Comparison of ENCODE assay signal across 9 mouse cellular contexts in the genomic region with DNA sequence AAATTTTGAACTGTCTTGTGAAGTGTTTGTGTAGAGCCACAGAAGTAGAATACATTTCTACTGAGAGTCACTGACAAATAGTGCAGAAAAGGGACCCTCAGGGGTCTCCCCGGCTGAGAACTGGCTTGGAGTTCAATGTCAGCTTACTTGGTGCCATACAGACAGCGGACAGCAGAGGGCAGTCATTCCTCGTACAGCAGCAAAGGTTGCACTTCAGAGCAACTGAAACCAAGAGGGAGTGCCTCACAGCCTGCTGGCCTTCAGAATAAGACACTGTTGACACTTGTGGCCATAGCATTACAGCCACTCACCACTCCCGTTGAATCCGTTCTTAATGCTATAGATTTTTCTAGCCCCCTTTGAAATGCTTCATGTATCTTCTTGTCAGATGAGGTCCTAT. TPM values are rescaled to one million over a fixed set of nuclear protein-coding genes. Genes with fewer than 3 reads are reported as not detected.
DNase-seq lines count a peak whose midpoint lies in the region; ATAC-seq and TF ChIP-seq lines count a peak whose summit lies in the region.
"Had no signal": no experiment of that assay in that cellular context is flagged by ENCODE, and none has a peak within 500 bp of the region (broad histone marks: within the 10 kb centered on the region; RNA-seq: fewer than 3 reads in every experiment).

No protein-coding gene starts in this region.

- no peak overlapping the region for H3K4me2 ChIP-seq in lung, postnatal 0 days (replicated peaks; ENCODE audit: low read depth, low read length)
- H3K4me2 ChIP-seq: heart, embryonic 13.5 days had no signal

- intact Hi-C loops in gastrocnemius, adult 2 months (cut with DNase I) = loop anchor here (2.0 to 5.0 kb wide), 5 partner anchors 42 to 337 kb away; a partner anchor contains a TSS

- H3K4me1 ChIP-seq in lung, postnatal 0 days (ENCODE audit: insufficient read depth, low read depth, low read length) = no peaks in the 10 kb centered on the region

- no peak overlapping the region for H3K27ac ChIP-seq in gastrocnemius, adult 2 months
- no peak overlapping the region for H3K27ac ChIP-seq in lung, postnatal 0 days (ENCODE audit: low read length)
- H3K27ac ChIP-seq: heart, embryonic 13.5 days had no signal

- WGBS in lung, postnatal 0 days = 9% methylated on average over 5 of the region's 5 CpGs

- no peak overlapping the region for H3K9ac ChIP-seq in lung, postnatal 0 days (replicated peaks; ENCODE audit: low read depth)
- H3K9ac ChIP-seq: heart, embryonic 13.5 days had no signal

- peak; percentile 97; the same call in 1 of the 2 replicates for TF ChIP-seq CTCF in gastrocnemius, adult 2 months (IDR thresholded peaks at IDR 0.05)
- peak; percentile 95 for TF ChIP-seq CTCF in lung, postnatal 0 days (IDR thresholded peaks at IDR 0.05)

- no peak for TF ChIP-seq EP300 in lung, postnatal 0 days (IDR thresholded peaks at IDR 0.05)

- no peak overlapping the region for H3K4me3 ChIP-seq in gastrocnemius, adult 2 months
- H3K4me3 ChIP-seq in lung, postnatal 0 days (ENCODE audit: low read depth, low read length) = no peak overlapping the region
- H3K4me3 ChIP-seq: heart, embryonic 13.5 days had no signal

- no peaks in the 10 kb centered on the region for H3K9me3 ChIP-seq in lung, postnatal 0 days (ENCODE audit: low read length)
- H3K9me3 ChIP-seq: heart, embryonic 13.5 days had no signal

- DNase-seq in B cell, adult 2 months = peak; percentile 77
- peak; percentile 61 for DNase-seq in MN1 (ENCODE audit: low spot score)
- DNase-seq in cerebellum, adult 8-10 months = peak; percentile 77
- peak; percentile 79 for DNase-seq in gastrocnemius, adult 2 months
- peak; percentile 71 to 91 for DNase-seq in kidney, postnatal 36 days
- peak; percentile 86 for DNase-seq in lung, postnatal 0 days (ENCODE audit: low spot score)
- DNase-seq in ovary, postnatal 36 days (ENCODE audit: low spot score) = peak; percentile 74
- peak; percentile 86 for DNase-seq in thymus, postnatal 4 days

- ATAC-seq in lung, postnatal 0 days = peak; percentile 60

- H3K27me3 ChIP-seq in lung, postnatal 0 days (replicated peaks; ENCODE audit: insufficient read depth, low read length) = no peaks in the 10 kb centered on the region

- no peaks in the 10 kb centered on the region for H3K36me3 ChIP-seq in lung, postnatal 0 days (ENCODE audit: insufficient read depth, low read length)
- H3K36me3 ChIP-seq: heart, embryonic 13.5 days had no signal

RNA-seq across cellular contexts. Expression of a gene that starts 9.5 kb away (rescaled TPM):
- total RNA-seq in gastrocnemius, adult 2 months (2021) = 1 to 10 TPM; 7.2 to 8.2 TPM
- 50.3 and 50.7 TPM in 2 replicates for polyA plus RNA-seq in lung, postnatal 0 days (2015; fragmentation: Nextera tagmentation; extraction: Ambion mirVana)

RNA-seq across cellular contexts. Expression of a gene that starts 17.5 kb away (rescaled TPM):
- total RNA-seq in gastrocnemius, adult 2 months (2021) = 10 to 100 TPM; 29.2 to 30.4 TPM
- polyA plus RNA-seq in lung, postnatal 0 days (2015; fragmentation: Nextera tagmentation; extraction: Ambion mirVana) = 156 and 166 TPM in 2 replicates

RNA-seq across cellular contexts. Expression of a gene that starts 17.6 kb away (rescaled TPM):
- 1 to 10 TPM; 2.0 to 2.6 TPM for total RNA-seq in gastrocnemius, adult 2 months (2021)
- polyA plus RNA-seq in lung, postnatal 0 days (2015; fragmentation: Nextera tagmentation; extraction: Ambion mirVana) = 9.2 and 11.5 TPM in 2 replicates

RNA-seq across cellular contexts. Expression of a gene that starts 18.2 kb away (rescaled TPM):
- total RNA-seq in gastrocnemius, adult 2 months (2021) = under 1 TPM; 0.20 to 0.25 TPM
- 0.06 TPM in 1 of 2 replicates, not detected in the other for polyA plus RNA-seq in lung, postnatal 0 days (2015; fragmentation: Nextera tagmentation; extraction: Ambion mirVana)

RNA-seq across cellular contexts. Expression of a gene that starts 42.2 kb away (rescaled TPM):
- not detected for total RNA-seq in gastrocnemius, adult 2 months (2021)
- polyA plus RNA-seq in lung, postnatal 0 days (2015; fragmentation: Nextera tagmentation; extraction: Ambion mirVana) = not detected in 2 replicates
